Mouse (Mus musculus) brain, embryonic 14.5 days (tissue): ENCODE results near the gene Hspbap1.
A peak's percentile ranks its signal among the peaks of the same experiment; 100 is the strongest.

ENCODE experiments used
- CTCF ChIP-seq: fragments of 200-500 bp; IDR thresholded peaks from 2 replicates; pipeline ENCODE4 v1.5.1; 2012; ENCODE audit warnings: inconsistent platforms, mild to moderate bottlenecking, moderate library complexity, borderline replicate concordance; ENCODE audit not compliant: insufficient read depth, insufficient read length; ENCODE audit errors: extremely low read depth
- POLR2A ChIP-seq: fragments of 200-500 bp; IDR thresholded peaks from 2 replicates; pipeline ENCODE4 v1.6.1; 2012; ENCODE audit warnings: mild to moderate bottlenecking, inconsistent platforms, borderline replicate concordance; ENCODE audit not compliant: poor library complexity, insufficient read depth, insufficient read length, severe bottlenecking; ENCODE audit errors: extremely low read depth

DNA sequence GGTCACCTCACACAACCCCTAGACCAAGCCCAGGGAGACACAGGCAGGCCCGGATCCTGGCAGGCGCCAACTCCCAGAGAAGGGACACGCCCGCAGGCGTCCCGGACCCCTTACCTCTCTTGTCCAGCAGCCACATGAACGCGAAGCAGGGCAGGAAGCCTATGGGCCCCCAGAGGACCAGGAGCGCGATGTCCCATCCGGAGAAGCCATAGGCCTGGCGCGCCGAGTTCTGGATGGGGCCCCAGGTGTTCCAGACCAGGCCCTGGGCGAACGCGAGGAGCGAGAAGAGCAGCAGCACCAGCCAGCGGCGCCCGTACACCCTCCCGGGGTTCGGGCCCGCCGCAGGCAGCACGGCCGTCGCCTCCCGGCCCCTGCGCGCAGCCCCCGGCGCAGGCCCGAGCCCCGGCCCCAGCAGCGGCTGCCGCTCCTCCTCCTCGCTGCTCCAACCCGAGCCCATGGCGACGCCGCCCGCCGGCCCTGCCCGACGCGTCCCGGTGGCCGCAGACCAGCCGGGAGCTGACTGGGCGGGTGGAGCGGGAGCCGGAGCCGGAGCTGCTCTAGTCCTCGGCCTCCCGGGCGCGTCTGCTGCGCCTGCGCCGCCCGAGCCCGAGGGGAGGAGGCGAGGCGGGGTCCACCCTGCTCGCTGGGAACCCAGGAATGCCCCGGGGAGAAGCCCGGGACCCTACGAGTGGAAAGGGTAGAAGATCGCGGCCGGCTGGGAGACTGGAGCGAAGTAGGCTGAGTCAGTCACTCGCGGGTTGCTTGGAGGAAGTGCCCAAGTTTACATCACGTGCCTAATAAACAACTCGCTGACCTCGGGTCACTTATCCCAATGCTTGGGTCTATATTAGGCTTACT lies 1.2 kb upstream of the Hspbap1 start, which contains the start of gene Dirc2:
- TF ChIP-seq CTCF (no peak), POLR2A (peak; percentile 85)
